11 mouse cellular contexts compared by ENCODE assay signal in genomic region chr2:91462681-91463080, GRCm38 (mm10). TPM values are rescaled to one million over a fixed set of nuclear protein-coding genes. Genes with fewer than 3 reads are reported as not detected.
A peak's percentile ranks its signal among the peaks of the same experiment; 100 is the strongest.
DNase-seq lines count a peak whose midpoint lies in the region; ATAC-seq and TF ChIP-seq lines count a peak whose summit lies in the region.
"Had no signal": no experiment of that assay in that cellular context is flagged by ENCODE, and none has a peak within 500 bp of the region (broad histone marks: within the 10 kb centered on the region; RNA-seq: fewer than 3 reads in every experiment).

No protein-coding gene starts in this region.

- intact Hi-C loops in gastrocnemius, adult 2 months (cut with DNase I): loop anchor here (5.0 kb wide), 1 partner anchor 175 kb away; no protein-coding TSS in a partner anchor
- intact Hi-C loops in gastrocnemius, postnatal 14 days (cut with DNase I; ENCODE audit: low total_unique reads): no loop called here
- intact Hi-C loops in gastrocnemius, postnatal 36 days (cut with DNase I): no loop called here

- TF ChIP-seq CTCF in gastrocnemius, adult 2 months (IDR thresholded peaks at IDR 0.05): no peak

- no peak overlapping the region for H3K4me3 ChIP-seq in gastrocnemius, adult 2 months
- peak overlapping the region; percentile 87 for H3K4me3 ChIP-seq in megakaryocyte, embryonic 14.5 days (replicated peaks)
- no peak overlapping the region for H3K4me3 ChIP-seq in limb, embryonic 13.5 days
- no peak overlapping the region for H3K4me3 ChIP-seq in stomach, embryonic 16.5 days (replicated peaks; ENCODE audit: low read length)
- H3K4me3 ChIP-seq: left cerebral cortex, adult 2 months had no signal

- H3K27me3 ChIP-seq in megakaryocyte, embryonic 14.5 days (replicated peaks): peaks cover 81% of the 10 kb centered on the region
- H3K27me3 ChIP-seq in limb, embryonic 13.5 days: no peaks in the 10 kb centered on the region
- no peaks in the 10 kb centered on the region for H3K27me3 ChIP-seq in stomach, embryonic 16.5 days (ENCODE audit: control insufficient read depth, insufficient read depth, low read length)

- H3K36me3 ChIP-seq in megakaryocyte, embryonic 14.5 days (replicated peaks; ENCODE audit: low read length): no peaks in the 10 kb centered on the region
- no peaks in the 10 kb centered on the region for H3K36me3 ChIP-seq in limb, embryonic 13.5 days
- no peaks in the 10 kb centered on the region for H3K36me3 ChIP-seq in stomach, embryonic 16.5 days (ENCODE audit: control insufficient read depth, insufficient read depth, low read length)

- peak overlapping the region; percentile 91 for H3K27ac ChIP-seq in gastrocnemius, adult 2 months
- peak overlapping the region; percentile 23; the same call in 1 of the 2 replicates for H3K27ac ChIP-seq in limb, embryonic 13.5 days
- peak overlapping the region; percentile 30 for H3K27ac ChIP-seq in stomach, embryonic 16.5 days (ENCODE audit: low read length)
- H3K27ac ChIP-seq: left cerebral cortex, adult 2 months had no signal

- ATAC-seq in megakaryocyte, adult 5-6 weeks (ENCODE audit: poor library complexity, severe bottlenecking): no peak
- no peak for ATAC-seq in limb, embryonic 13.5 days (ENCODE audit: low FRiP score, low read depth)
- no peak for ATAC-seq in stomach, embryonic 16.5 days (ENCODE audit: insufficient read depth, low FRiP score)
- ATAC-seq in frontal cortex, adult (ENCODE audit: low TSS enrichment): no peak

- H3K4me1 ChIP-seq in megakaryocyte, embryonic 14.5 days: peaks cover 34% of the 10 kb centered on the region
- peaks cover 45% of the 10 kb centered on the region for H3K4me1 ChIP-seq in limb, embryonic 13.5 days
- H3K4me1 ChIP-seq in stomach, embryonic 16.5 days (ENCODE audit: control insufficient read depth, insufficient read depth, low read length): peaks cover 33% of the 10 kb centered on the region

- H3K4me2 ChIP-seq in limb, embryonic 13.5 days (replicated peaks): peak overlapping the region; percentile 48
- H3K4me2 ChIP-seq in stomach, embryonic 16.5 days (ENCODE audit: low read depth, low read length): peak overlapping the region; percentile 20

- peaks cover 14% of the 10 kb centered on the region for H3K9me3 ChIP-seq in megakaryocyte, embryonic 14.5 days
- H3K9me3 ChIP-seq in limb, embryonic 13.5 days: no peaks in the 10 kb centered on the region
- no peaks in the 10 kb centered on the region for H3K9me3 ChIP-seq in stomach, embryonic 16.5 days (replicated peaks; ENCODE audit: control insufficient read depth, low read length)

- 0 out of 2 replicates have a peak overlapping the region, but pooled peaks have one; percentile 4 for H3K9ac ChIP-seq in limb, embryonic 13.5 days
- peak overlapping the region; percentile 28; the same call in 1 of the 2 replicates for H3K9ac ChIP-seq in stomach, embryonic 16.5 days (ENCODE audit: low read length)

- DNase-seq in gastrocnemius, adult 2 months: no peak
- DNase-seq in gastrocnemius, postnatal 14 days: no peak
- DNase-seq in gastrocnemius, postnatal 36 days: no peak
- DNase-seq: cerebellum, adult 18-20 months; thymus, postnatal 25 days had no signal

- WGBS in limb, embryonic 13.5 days: 7% methylated on average over 12 of the region's 12 CpGs
- 26% methylated on average over 12 of the region's 12 CpGs for WGBS in stomach, embryonic 16.5 days

RNA-seq across cellular contexts. Expression of gene Lrp4, which starts 5.4 kb away (rescaled TPM):
- total RNA-seq in gastrocnemius, adult 2 months (2021): 10 to 100 TPM in 1 of 2 experiments, 1 to 10 TPM in 1; 7.8 to 10.2 TPM
- 10 to 100 TPM; 13.9 to 15.4 TPM for total RNA-seq in gastrocnemius, postnatal 14 days (2021)
- 0.16 TPM in 1 of 2 replicates, not detected in the other for polyA plus RNA-seq in megakaryocyte, embryonic 14.5 days (2012; ENCODE audit: insufficient read depth, low replicate concordance)
- 1.0 and 1.1 TPM in 2 replicates for total RNA-seq in megakaryocyte, adult 5-6 weeks (2015)
- total RNA-seq in megakaryocyte, adult 5-6 weeks (2017): 1.9 and 2.7 TPM in 2 replicates
- polyA plus RNA-seq in limb, embryonic 13.5 days (2015; fragmentation: Nextera tagmentation; extraction: Ambion mirVana): 8.2 and 9.0 TPM in 2 replicates
- polyA plus RNA-seq in stomach, embryonic 16.5 days (2015; fragmentation: Nextera tagmentation; extraction: Ambion mirVana): 5.4 and 5.6 TPM in 2 replicates
- 1 to 10 TPM; 7.2 to 7.3 TPM for total RNA-seq in gastrocnemius, postnatal 36 days (2021)

RNA-seq across cellular contexts. Expression of gene 1110051M20Rik, which starts 18.2 kb away (rescaled TPM):
- total RNA-seq in gastrocnemius, adult 2 months (2021): 10 to 100 TPM; 13.4 to 20.0 TPM
- total RNA-seq in gastrocnemius, postnatal 14 days (2021): 10 to 100 TPM; 11.3 to 13.2 TPM
- polyA plus RNA-seq in megakaryocyte, embryonic 14.5 days (2012; ENCODE audit: insufficient read depth, low replicate concordance): 1.5 and 2.6 TPM in 2 replicates
- 2.0 and 4.2 TPM in 2 replicates for total RNA-seq in megakaryocyte, adult 5-6 weeks (2015)
- 1.7 and 3.2 TPM in 2 replicates for total RNA-seq in megakaryocyte, adult 5-6 weeks (2017)
- polyA plus RNA-seq in limb, embryonic 13.5 days (2015; fragmentation: Nextera tagmentation; extraction: Ambion mirVana): 77.2 and 79.4 TPM in 2 replicates
- polyA plus RNA-seq in stomach, embryonic 16.5 days (2015; fragmentation: Nextera tagmentation; extraction: Ambion mirVana): 42.3 and 45.1 TPM in 2 replicates
- total RNA-seq in gastrocnemius, postnatal 36 days (2021): 10 to 100 TPM; 12.3 to 12.6 TPM

Comparison
In these comparisons a context has a peak if more than half of its experiments do, and no peak if none do; other contexts are left out.
1. H3K27ac ChIP-seq: peak in every context shown above with its lines; median percentile 91 in gastrocnemius, adult 2 months; 30 in stomach, embryonic 16.5 days; 23 in limb, embryonic 13.5 days.